Mouse (Mus musculus): Measurements from ENCODE around the gene Zeb2.

The Zeb2 gene

GRCm38 (mm10) chr2:45059010-45059409 is 58.2 kb downstream of the Zeb2 start:
- no peak for DNase-seq

- DNase-seq = no peak
These were observed 59.0 kb downstream of the Zeb2 start for GRCm38 (mm10) chr2:45058183-45058582.

GRCm38 (mm10) chr2:45056856-45057562 is 60.2 kb downstream of the Zeb2 start:
- no peak for DNase-seq

GRCm38 (mm10) chr2:45055926-45056325 is 61.3 kb downstream of the Zeb2 start:
- no peak for DNase-seq

GRCm38 (mm10) chr2:45055034-45055615 is 62.1 kb downstream of the Zeb2 start:
- no peak for DNase-seq

GRCm38 (mm10) chr2:45054070-45055025 is 62.8 kb downstream of the Zeb2 start:
- DNase-seq = no peak

GRCm38 (mm10) chr2:45052587-45052986 is 64.6 kb downstream of the Zeb2 start:
- no peak for DNase-seq

- DNase-seq = no peak
These were observed 65.9 kb downstream of the Zeb2 start for GRCm38 (mm10) chr2:45051321-45051720.

GRCm38 (mm10) chr2:45049923-45050322 is 67.3 kb downstream of the Zeb2 start:
- DNase-seq = no peak

- no peak for DNase-seq
These were observed 67.9 kb downstream of the Zeb2 start for GRCm38 (mm10) chr2:45049279-45049678.

- DNase-seq = no peak
These were observed 76.4 kb downstream of the Zeb2 start for GRCm38 (mm10) chr2:45040706-45041312.

GRCm38 (mm10) chr2:45039503-45039902 is 77.7 kb downstream of the Zeb2 start:
- no peak for DNase-seq

- DNase-seq = no peak
These were observed 89.0 kb downstream of the Zeb2 start for GRCm38 (mm10) chr2:45028091-45028638.

GRCm38 (mm10) chr2:45017186-45017800 is 99.9 kb downstream of the Zeb2 start:
- no peak for DNase-seq

GRCm38 (mm10) chr2:45013325-45013724 is 103.9 kb downstream of the Zeb2 start:
- no peak for DNase-seq

- DNase-seq = no peak
These were observed 104.5 kb downstream of the Zeb2 start for GRCm38 (mm10) chr2:45012676-45013075.

GRCm38 (mm10) chr2:45010701-45011100 is 106.5 kb downstream of the Zeb2 start:
- DNase-seq = no peak

- peak; percentile 31 for DNase-seq
These were observed 117.3 kb downstream of the Zeb2 start for GRCm38 (mm10) chr2:44999906-45000305.

GRCm38 (mm10) chr2:44998710-44999109 is 118.5 kb downstream of the Zeb2 start:
- DNase-seq = no peak

GRCm38 (mm10) chr2:44981646-44982045 is 135.5 kb downstream of the Zeb2 start:
- DNase-seq = no peak

GRCm38 (mm10) chr2:44979042-44979721 is 138.0 kb downstream of the Zeb2 start:
- peak; percentile 57 for DNase-seq

GRCm38 (mm10) chr2:44978038-44978437 is 139.2 kb downstream of the Zeb2 start:
- no peak for DNase-seq
